Mouse (Mus musculus): ENCODE results near the gene Cldn10.

GRCm38 (mm10) chr14:118874786-118875415, 87.2 kb downstream of the Cldn10 start:
- TF ChIP-seq CTCF (IDR thresholded peaks at IDR 0.05; ENCODE audit: extremely low read depth, insufficient read depth, insufficient read length, insufficient replicate concordance): no peak
- no peak for TF ChIP-seq POLR2A (IDR thresholded peaks at IDR 0.05; ENCODE audit: low read depth, low read length)

Measured in spleen, adult 2 months (tissue).